Mouse (Mus musculus): ENCODE data around the gene 4930550L24Rik.

4930550L24Rik gene

GRCm38 (mm10) chrX:58909060-58909459 lies at the start of gene 4930550L24Rik:
TSS of gene 4930550L24Rik (plus strand) at chrX:58909360.
- DNase-seq: no peak

GRCm38 (mm10) chrX:58900753-58901152 lies 8.4 kb upstream of the 4930550L24Rik start:
- DNase-seq: no peak

GRCm38 (mm10) chrX:58967969-58968368 lies 58.8 kb downstream of the 4930550L24Rik start:
- no peak for DNase-seq

Measured in kidney, adult 8-10 months (tissue).